Mouse (Mus musculus) heart, postnatal 0 days (tissue): ENCODE measurements around the gene Nhlh1. TPM values are rescaled to one million over a fixed set of nuclear protein-coding genes. Genes with fewer than 3 reads are reported as not detected.

Experiments used
- ATAC-seq: fragments of 200-750 bp; cut with Nextera tagmentation; 2 replicates; pipeline ENCODE4 v1.8.0; 2017; ENCODE audit warnings: low read depth, moderate number of reproducible peaks, moderate library complexity; ENCODE audit not compliant: insufficient read depth
- DNase-seq: peaks from one replicate; pipeline ENCODE4 v3.0.0-alpha.2; 2016; ENCODE audit warnings: low spot score
- H3K27ac ChIP-seq: fragments of 300-500 bp; sonication (generic); 2 replicates; pipeline ENCODE4 v1.5.1; 2014; ENCODE audit warnings: low read depth, mild to moderate bottlenecking
- H3K27me3 ChIP-seq: fragments of 300-500 bp; sonication (generic); 2 replicates; pipeline ENCODE4 v1.6.1; 2014; ENCODE audit warnings: low read length, mixed read lengths; ENCODE audit not compliant: control insufficient read depth, insufficient read depth
- H3K36me3 ChIP-seq: fragments of 300-500 bp; sonication (generic); replicated peaks from 2 replicates; pipeline ENCODE4 v1.6.1; 2014; ENCODE audit warnings: low read length, mixed read lengths; ENCODE audit not compliant: control insufficient read depth, insufficient read depth
- H3K4me1 ChIP-seq: fragments of 300-500 bp; sonication (generic); 2 replicates; pipeline ENCODE4 v1.6.1; 2014; ENCODE audit warnings: antibody characterized with exemption; ENCODE audit not compliant: control insufficient read depth, insufficient read depth
- H3K4me2 ChIP-seq: fragments of 300-500 bp; sonication (generic); 2 replicates; pipeline ENCODE4 v1.6.1; 2014; ENCODE audit warnings: low read depth, mild to moderate bottlenecking, low read length, moderate library complexity
- H3K4me3 ChIP-seq: fragments of 300-500 bp; sonication (generic); 2 replicates; pipeline ENCODE4 v1.5.1; 2014; ENCODE audit warnings: low read depth, low read length
- H3K9ac ChIP-seq: fragments of 300-500 bp; sonication (generic); replicated peaks from 2 replicates; pipeline ENCODE4 v1.6.1; 2014; ENCODE audit warnings: low read depth, low read length, mixed read lengths
- H3K9me3 ChIP-seq: fragments of 300-500 bp; sonication (generic); replicated peaks from 2 replicates; pipeline ENCODE4 v1.6.1; 2016; ENCODE audit warnings: low read length; ENCODE audit not compliant: control insufficient read depth
- CTCF ChIP-seq: IDR thresholded peaks from 2 replicates; pipeline ENCODE4 v1.5.1; 2016; ENCODE audit warnings: antibody characterized with exemption, control low read depth, low read depth
- EP300 ChIP-seq: IDR thresholded peaks from 2 replicates; pipeline ENCODE4 v1.6.1; 2016; ENCODE audit warnings: antibody characterized with exemption, low read depth
- WGBS: fragments of 180-500 bp; shearing (Covaris S2); extraction: QIAGEN DNeasy Blood & Tissue Kit; methylation state at CpG from one replicate; pipeline ENCODE4 v1.1.7; 2014; 5-methylcytosine and 5-hydroxymethylcytosine counted together
- polyA plus RNA-seq: library from polyadenylated mRNA; unstranded; fragments of >200 nt; fragmentation: Nextera tagmentation; extraction: Ambion mirVana; gene quantifications from 2 replicates; pipeline ENCODE4 v1.2.1, GENCODE M21; 2015
- total RNA-seq: library from RNA; depleted of rRNA; stranded (reverse); fragments of >200 nt; gene quantifications from 2 replicates; pipeline ENCODE4 v1.2.3, GENCODE M21; 2014; ENCODE audit warnings: low replicate concordance; rRNA removed

Gene Nhlh1
- total RNA-seq (not detected in 2 replicates), polyA plus RNA-seq (not detected in 2 replicates)

DNA sequence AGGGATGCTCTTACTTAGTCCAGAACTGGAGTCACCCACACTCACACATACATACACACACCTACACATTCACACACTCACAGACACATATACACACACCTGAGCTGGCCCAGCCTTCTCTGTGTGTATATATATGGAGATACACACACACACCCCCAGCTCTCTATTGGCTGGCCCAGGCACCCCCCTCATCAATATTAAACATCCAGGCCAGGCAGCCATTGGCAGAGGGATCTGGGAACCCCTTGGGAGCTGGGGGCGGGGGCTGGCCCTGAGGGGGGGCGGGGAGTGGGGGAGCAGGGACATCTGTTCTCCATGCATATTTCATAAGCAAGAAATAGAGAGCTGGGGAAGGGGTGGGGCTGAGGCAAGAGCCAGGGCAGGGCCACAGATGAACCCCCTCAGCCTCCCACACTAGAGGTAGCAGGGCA lies at the start of gene Nhlh1:
Nhlh1 (minus strand) TSS at position 83 of the 431 bp plus-strand sequence.
- DNase-seq (no peak), ATAC-seq (no peak)
- WGBS, result 56% methylated on average over 2 of the region's 2 CpGs
- H3K4me1 ChIP-seq, result peaks cover 9% of the 10 kb centered on the region; the same call in 1 of the 2 replicates
- peaks cover 36% of the 10 kb centered on the region for H3K27me3 ChIP-seq
- no peak within 1 kb of the TSS for H3K27ac ChIP-seq
- no peak within 1 kb of the TSS for H3K4me2 ChIP-seq
- no peaks in the 10 kb centered on the region for H3K9me3 ChIP-seq
- H3K36me3 ChIP-seq, result no peaks in the 10 kb centered on the region
- no peak within 1 kb of the TSS for H3K9ac ChIP-seq
- TF ChIP-seq CTCF (no peak), EP300 (no peak)
- no peak within 1 kb of the TSS for H3K4me3 ChIP-seq

DNA sequence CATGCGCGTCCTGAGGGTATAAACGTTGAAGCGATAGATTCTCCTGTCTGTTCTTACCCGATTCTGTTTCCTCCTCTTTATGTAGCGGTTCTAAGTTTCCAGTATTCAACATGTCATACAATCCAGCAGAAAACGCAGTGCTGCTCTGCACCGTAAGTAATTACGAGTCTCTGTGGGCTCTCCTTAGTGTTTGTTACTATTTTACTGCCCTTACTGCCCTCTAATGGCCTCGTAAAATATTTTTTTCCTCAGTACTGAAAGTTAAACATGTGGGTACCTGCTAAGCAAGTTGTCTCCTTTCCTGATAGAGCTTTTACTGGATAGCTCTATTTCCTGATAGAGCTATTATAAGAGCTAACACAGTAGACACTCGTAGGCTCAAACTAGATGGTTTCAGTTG lies 47.7 kb upstream of the Nhlh1 start:
- no peaks in the 10 kb centered on the region for H3K4me1 ChIP-seq
- no peak overlapping the region for H3K4me3 ChIP-seq
- H3K9me3 ChIP-seq, result no peaks in the 10 kb centered on the region
- no peak for TF ChIP-seq EP300
- TF ChIP-seq CTCF, result peak; percentile 4; the same call in 1 of the 2 replicates
- H3K36me3 ChIP-seq, result peaks cover 95% of the 10 kb centered on the region
- ATAC-seq (no peak), DNase-seq (no peak)
- no peaks in the 10 kb centered on the region for H3K27me3 ChIP-seq
- H3K27ac ChIP-seq, result no peak overlapping the region
- WGBS, result 77% methylated on average over 11 of the region's 11 CpGs
- H3K4me2 ChIP-seq, result no peak overlapping the region
- H3K9ac ChIP-seq, result no peak overlapping the region

DNA sequence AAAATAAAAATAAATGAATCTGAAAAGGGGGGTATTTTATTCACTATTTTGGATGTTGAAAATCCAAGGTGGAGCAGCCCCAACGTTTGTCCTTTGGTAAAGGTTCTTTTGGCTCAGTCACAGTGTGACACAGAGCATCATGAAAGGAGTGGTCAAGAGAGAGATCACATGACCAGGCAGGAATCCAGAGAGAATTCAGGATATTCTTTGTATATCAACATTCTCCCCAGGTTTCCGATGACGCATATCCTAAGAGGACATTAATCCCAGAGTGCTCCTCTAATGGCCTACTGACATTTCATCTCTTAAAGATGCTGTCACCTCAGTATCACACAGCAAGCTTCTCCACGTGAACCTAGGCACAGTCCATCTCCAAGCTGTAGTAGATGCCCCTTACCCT lies 46.2 kb upstream of the Nhlh1 start:
- ATAC-seq (no peak), DNase-seq (no peak)
- H3K27me3 ChIP-seq, result no peaks in the 10 kb centered on the region
- no peaks in the 10 kb centered on the region for H3K9me3 ChIP-seq
- no peak overlapping the region for H3K4me2 ChIP-seq
- no peak overlapping the region for H3K4me3 ChIP-seq
- no peaks in the 10 kb centered on the region for H3K4me1 ChIP-seq
- TF ChIP-seq CTCF, result no peak
- TF ChIP-seq EP300, result no peak
- H3K27ac ChIP-seq, result no peak overlapping the region
- no peak overlapping the region for H3K9ac ChIP-seq
- peaks cover 90% of the 10 kb centered on the region for H3K36me3 ChIP-seq
- 70% methylated on average over 4 of the region's 4 CpGs for WGBS

GRCm38 (mm10) chr1:172099325-172100033 lies 42.1 kb upstream of the Nhlh1 start:
- DNase-seq (no peak), ATAC-seq (no peak)
- Histone ChIP-seq H3K9ac (no peak overlapping the region), H3K9me3 (no peaks in the 10 kb centered on the region), H3K27me3 (no peaks in the 10 kb centered on the region), H3K27ac (no peak overlapping the region), H3K4me1 (0 out of 2 replicates have a peak, but pooled peaks cover 8% of the 10 kb centered on the region), H3K36me3 (peaks cover 73% of the 10 kb centered on the region), H3K4me3 (no peak overlapping the region), H3K4me2 (no peak overlapping the region)
- 80% methylated on average over 6 of the region's 6 CpGs for WGBS
- no peak for TF ChIP-seq EP300
- TF ChIP-seq CTCF, result no peak

DNA sequence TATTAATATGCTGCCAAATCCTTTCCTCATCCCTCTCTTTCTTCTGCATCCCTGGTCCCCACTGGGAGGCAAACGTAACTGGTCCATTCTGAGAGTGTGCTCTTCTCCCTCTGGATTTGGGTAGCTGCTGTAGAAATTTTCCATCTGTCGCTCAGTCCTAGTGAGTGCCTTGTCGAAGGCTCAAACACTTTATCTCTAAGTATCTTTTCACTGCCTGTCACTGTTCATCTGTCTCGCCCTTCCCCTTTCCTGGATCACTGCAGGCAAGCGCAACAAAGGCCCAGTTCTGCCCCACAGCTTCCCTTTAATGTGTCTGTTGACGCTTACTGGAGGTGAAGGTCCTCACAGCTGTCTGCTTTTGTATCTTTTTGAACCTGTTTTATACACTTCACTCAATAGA lies 37.8 kb upstream of the Nhlh1 start:
- no peaks in the 10 kb centered on the region for H3K27me3 ChIP-seq
- DNase-seq (no peak), ATAC-seq (no peak)
- H3K4me1 ChIP-seq, result peaks cover 12% of the 10 kb centered on the region; the same call in 1 of the 2 replicates
- H3K9ac ChIP-seq, result no peak overlapping the region
- no peaks in the 10 kb centered on the region for H3K9me3 ChIP-seq
- WGBS, result 28% methylated on average over 6 of the region's 6 CpGs
- no peak for TF ChIP-seq CTCF
- H3K27ac ChIP-seq, result peak overlapping the region; percentile 79
- H3K36me3 ChIP-seq, result peaks cover 71% of the 10 kb centered on the region
- H3K4me3 ChIP-seq, result no peak overlapping the region
- no peak overlapping the region for H3K4me2 ChIP-seq
